Mouse (Mus musculus) myocyte (in vitro differentiated cells): ENCODE measurements around the gene Zfp36.

Source experiments
- MYOG ChIP-seq, 3 experiments: IDR thresholded peaks; one replicate each; pipeline ENCODE4 v1.6.1; 2011; ENCODE audit warnings: control low read depth in 2 of 3, low read depth in 2 of 3, mild to moderate bottlenecking in 2 of 3; ENCODE audit not compliant: insufficient read length in 2 of 3, control insufficient read depth in 1 of 3, insufficient read depth in 1 of 3
- POLR2A ChIP-seq: IDR thresholded peaks from one replicate; pipeline ENCODE4 v1.6.1; 2011; ENCODE audit warnings: low read depth, mild to moderate bottlenecking, control low read depth, moderate library complexity; ENCODE audit not compliant: insufficient read length
- SRF ChIP-seq: IDR thresholded peaks from one replicate; pipeline ENCODE4 v1.6.1; 2011; ENCODE audit warnings: low read depth; ENCODE audit not compliant: control insufficient read depth, insufficient read length
- TCF12 ChIP-seq: IDR thresholded peaks from one replicate; pipeline ENCODE4 v1.6.1; 2011; ENCODE audit warnings: mild to moderate bottlenecking, control low read depth; ENCODE audit not compliant: poor library complexity, insufficient read depth, severe bottlenecking

DNA sequence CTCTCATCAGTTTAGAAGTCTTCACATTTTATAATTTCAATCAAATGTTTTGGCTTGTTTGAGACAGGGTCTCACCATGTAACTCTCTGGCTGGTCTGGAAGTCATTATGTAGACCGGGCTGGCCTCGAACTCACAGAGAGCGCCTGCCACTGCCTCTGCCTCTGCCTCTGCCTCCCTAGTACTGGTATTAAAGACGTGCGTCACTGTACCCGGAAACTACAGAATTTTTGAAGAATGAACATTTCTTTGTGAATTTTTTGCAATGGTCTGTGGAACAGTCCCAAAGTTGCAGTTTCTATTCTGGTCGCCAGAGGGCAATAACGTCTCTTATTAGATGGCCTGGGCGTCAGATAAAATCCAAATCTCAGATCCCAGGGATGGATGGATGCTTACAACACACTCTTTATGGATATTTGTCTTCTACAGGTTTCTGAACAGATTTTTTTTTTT, 6.9 kb downstream of the Zfp36 start:
- no peak for TF ChIP-seq MYOG (IDR thresholded peaks at IDR 0.05; ENCODE audit: control insufficient read depth in 1 of 3, insufficient read depth in 1 of 3, insufficient read length in 2 of 3, low read depth in 2 of 3)
- no peak for TF ChIP-seq SRF
- TF ChIP-seq POLR2A = no peak
- no peak for TF ChIP-seq TCF12
